Mouse (Mus musculus): Measurements from ENCODE around the gene Utp15.

GRCm38 (mm10) chr13:98210137-98210536 lies 52.7 kb downstream of the Utp15 start:
- TF ChIP-seq CTCF (IDR thresholded peaks at IDR 0.05; ENCODE audit: borderline replicate concordance, extremely low read depth, insufficient read depth, insufficient read length) (no peak), POLR2A (IDR thresholded peaks at IDR 0.05; ENCODE audit: borderline replicate concordance, extremely low read depth, insufficient read depth, insufficient read length, poor library complexity, severe bottlenecking) (no peak)
